12 mouse cellular contexts compared by ENCODE assay signal in the genomic region with DNA sequence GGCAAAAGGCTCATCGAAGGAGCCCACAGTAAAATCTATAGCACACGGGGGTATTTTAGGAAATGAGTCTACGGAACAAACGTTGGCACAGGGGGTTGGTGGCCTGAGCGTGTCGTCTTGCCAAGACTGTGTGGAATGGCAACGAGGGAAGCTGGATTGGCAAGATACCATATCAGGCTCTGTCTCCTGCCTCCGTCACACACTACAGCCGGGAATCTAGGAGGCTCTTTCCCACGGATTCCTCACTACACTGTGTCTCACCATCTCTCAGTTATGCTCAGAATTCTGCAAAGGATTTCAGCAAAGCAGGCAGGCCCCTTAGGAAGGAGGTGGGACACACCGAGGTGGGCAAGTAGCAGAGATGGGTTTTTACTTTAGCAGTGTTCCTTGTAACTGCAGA. TPM values are rescaled to one million over a fixed set of nuclear protein-coding genes. Genes with fewer than 3 reads are reported as not detected.
DNase-seq lines count a peak whose midpoint lies in the region.
"Had no signal": no experiment of that assay in that cellular context is flagged by ENCODE, and none has a peak within 500 bp of the region (broad histone marks: within the 10 kb centered on the region; RNA-seq: fewer than 3 reads in every experiment).

No protein-coding gene starts in this region.

- intact Hi-C loops in heart, postnatal 25 days (cut with DNase I): no loop called here

- DNase-seq in cerebellum, adult 9-11 months: peak; percentile 34
- no peak for DNase-seq in cerebellum, postnatal 36 days
- DNase-seq in heart, adult 18-20 months: peak; percentile 41 to 45
- DNase-seq in heart, postnatal 25 days (ENCODE audit: low spot score): no peak
- DNase-seq in brain, adult 2 months (ENCODE audit: low read depth, low spot score): peak; percentile 64
- DNase-seq in cerebellum, postnatal 14 days: peak; percentile 49
- DNase-seq in adrenal gland, adult 2 months: no peak
- DNase-seq: adrenal gland, postnatal 10 days; forebrain, postnatal 0 days; gastrocnemius, postnatal 14 days; heart, postnatal 10 days; kidney, adult 18-20 months had no signal

RNA-seq across cellular contexts. Expression of gene Ak4, which starts 2.1 kb away (rescaled TPM):
- total RNA-seq in heart, adult 18-20 months (2021): 10 to 100 TPM; 31.6 to 40.8 TPM
- 10 to 100 TPM; 27.7 to 27.8 TPM for total RNA-seq in heart, postnatal 25 days (2021)
- 1 to 10 TPM; 5.0 to 5.9 TPM for total RNA-seq in adrenal gland, adult 2 months (2021)
- 3.9 and 6.2 TPM in 2 replicates for polyA plus RNA-seq in adrenal gland, adult 2 months (2012; rRNA removed)

Comparison
In these comparisons a context has a peak if more than half of its experiments do, and no peak if none do; other contexts are left out.
1. DNase-seq: peak in cerebellum, adult 9-11 months (single experiment), heart, adult 18-20 months (2 of 2), brain, adult 2 months (single experiment) and cerebellum, postnatal 14 days (2 of 2); none in cerebellum, postnatal 36 days (0 of 2), heart, postnatal 25 days (single experiment) and adrenal gland, adult 2 months (single experiment).
2. RNA of gene Ak4, which starts 2.1 kb away (total RNA-seq): 31.6 to 40.8 TPM in heart, adult 18-20 months and 27.7 to 27.8 TPM in heart, postnatal 25 days; 5.0 to 5.9 TPM in adrenal gland, adult 2 months; every median in the first group is over 4 times any median in the second.